Mouse (Mus musculus) testis, adult 2 months (tissue): Measurements from ENCODE around the gene Bcl2. TPM values are rescaled to one million over a fixed set of nuclear protein-coding genes. Genes with fewer than 3 reads are reported as not detected.
A peak's percentile ranks its signal among the peaks of the same experiment; 100 is the strongest.
"Not testable (repeated sequence)": the region's sequence is repeated elsewhere in the genome, so short reads cannot be mapped to it uniquely, and the experiment has no call there.

Experiments used
- H3K27ac ChIP-seq: fragments of 200-500 bp; 2 replicates; pipeline ENCODE4 v1.5.1; 2012; ENCODE audit warnings: low read depth, low read length; ENCODE audit not compliant: control insufficient read depth, insufficient read depth
- H3K27me3 ChIP-seq: fragments of 200-500 bp; 2 replicates; pipeline ENCODE4 v1.6.1; 2012; ENCODE audit warnings: mild to moderate bottlenecking, low read length, moderate library complexity; ENCODE audit not compliant: control insufficient read depth, insufficient read depth
- H3K36me3 ChIP-seq: fragments of 200-500 bp; 2 replicates; pipeline ENCODE4 v1.6.1; 2012; ENCODE audit warnings: mild to moderate bottlenecking, low read length; ENCODE audit not compliant: control insufficient read depth, insufficient read depth
- H3K4me1 ChIP-seq: fragments of 200-500 bp; 2 replicates; pipeline ENCODE4 v1.6.1; 2012; ENCODE audit warnings: low read length; ENCODE audit not compliant: control insufficient read depth, insufficient read depth
- H3K4me3 ChIP-seq: fragments of 200-500 bp; 2 replicates; pipeline ENCODE4 v1.5.1; 2012; ENCODE audit warnings: low read depth, mild to moderate bottlenecking, low read length, moderate library complexity, mixed read lengths; ENCODE audit not compliant: control insufficient read depth
- CTCF ChIP-seq: fragments of 200-500 bp; IDR thresholded peaks from 2 replicates; pipeline ENCODE4 v1.5.1; 2012; ENCODE audit warnings: low read depth, mild to moderate bottlenecking, inconsistent platforms, low read length, moderate library complexity; ENCODE audit not compliant: control insufficient read depth, insufficient read depth, insufficient replicate concordance
- POLR2A ChIP-seq: fragments of 200-500 bp; IDR thresholded peaks from 2 replicates; pipeline ENCODE4 v1.6.1; 2012; ENCODE audit warnings: low read depth, mild to moderate bottlenecking, inconsistent platforms, low read length, moderate library complexity; ENCODE audit not compliant: control insufficient read depth
- polyA plus RNA-seq: library from polyadenylated mRNA; depleted of rRNA; stranded (reverse); fragments of >200 nt; gene quantifications from 2 replicates; pipeline ENCODE4 v1.2.3, GENCODE M21; 2012

The Bcl2 gene
- polyA plus RNA-seq, 1 experiment, result 0.11 TPM

DNA sequence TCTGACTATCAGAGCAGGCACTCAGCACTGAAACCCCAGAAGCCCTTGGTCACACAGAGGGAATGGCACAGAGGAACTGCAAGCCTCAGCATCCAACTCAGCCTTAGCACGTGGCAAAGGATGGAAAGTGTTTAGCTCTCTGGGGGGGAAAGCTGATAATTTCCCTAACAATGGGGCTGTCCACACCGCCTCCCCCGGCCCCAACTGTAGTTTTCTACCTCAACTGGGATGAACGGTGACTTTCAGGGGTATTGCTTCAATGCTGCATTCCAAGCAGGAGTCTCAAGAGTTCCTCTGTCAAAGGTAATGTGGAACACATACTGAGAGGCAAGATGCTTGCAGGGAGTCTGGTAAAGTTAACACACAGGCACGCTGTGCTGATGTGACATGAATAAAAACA, 8.0 kb upstream of the Bcl2 start:
- H3K27me3 ChIP-seq, result no peaks in the 10 kb centered on the region
- no peaks in the 10 kb centered on the region for H3K4me1 ChIP-seq
- H3K27ac ChIP-seq, result no peak overlapping the region
- H3K4me3 ChIP-seq, result no peak overlapping the region
- H3K36me3 ChIP-seq, result no peaks in the 10 kb centered on the region
- no peak for TF ChIP-seq POLR2A

DNA sequence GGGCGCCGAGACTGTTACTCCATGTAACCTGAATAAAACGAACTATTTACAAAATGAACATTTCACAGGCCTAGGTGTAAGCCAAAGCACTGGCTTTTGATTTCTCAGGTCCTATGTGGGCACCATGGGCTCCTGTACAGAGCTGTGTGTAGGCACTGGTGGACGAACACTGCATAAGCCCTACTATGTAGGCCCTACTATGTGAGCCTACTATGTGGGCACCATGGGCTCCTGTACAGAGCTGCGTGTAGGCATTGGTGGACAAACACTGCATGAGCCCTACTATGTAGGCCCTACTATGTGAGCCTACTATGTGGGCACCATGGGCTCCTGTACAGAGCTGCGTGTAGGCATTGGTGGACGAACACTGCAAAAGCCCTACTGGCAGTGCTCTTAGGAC, 3.7 kb upstream of the Bcl2 start:
- H3K27me3 ChIP-seq, H3K4me3 ChIP-seq, H3K36me3 ChIP-seq, H3K27ac ChIP-seq, H3K4me1 ChIP-seq: not testable (repeated sequence)

DNA sequence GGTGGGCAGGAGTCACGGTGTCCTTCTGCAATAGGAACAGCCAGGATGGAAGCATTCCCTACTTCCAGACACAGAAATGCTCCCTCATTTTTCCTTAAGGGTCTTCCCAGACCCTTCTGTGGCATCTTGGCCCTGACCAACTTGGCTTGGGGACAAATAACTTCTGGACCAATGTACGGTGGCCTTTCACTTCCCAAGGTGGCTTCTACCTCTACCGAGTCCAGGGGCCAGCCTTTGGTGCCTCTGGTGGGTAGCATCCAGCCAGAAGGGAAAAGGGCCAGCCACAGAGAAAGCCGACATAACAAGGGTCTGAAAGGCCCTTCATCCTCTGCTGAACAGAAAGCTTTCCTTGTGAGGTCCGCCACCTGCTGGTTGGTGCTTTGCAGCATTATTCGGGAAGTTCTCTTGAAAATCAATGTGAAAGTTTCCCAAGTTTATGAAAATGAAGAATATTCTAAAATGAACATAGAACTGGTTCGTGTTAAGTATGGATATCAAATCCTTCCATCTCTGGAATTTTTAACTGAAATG, 3.1 kb upstream of the Bcl2 start:
- Histone ChIP-seq H3K4me3 (no peak overlapping the region), H3K36me3 (no peaks in the 10 kb centered on the region), H3K27me3 (no peaks in the 10 kb centered on the region; the same call in 1 of the 2 replicates), H3K27ac (no peak overlapping the region), H3K4me1 (peaks cover 8% of the 10 kb centered on the region)
- no peak for TF ChIP-seq POLR2A
- TF ChIP-seq CTCF, result peak; percentile 22; the same call in 1 of the 2 replicates

DNA sequence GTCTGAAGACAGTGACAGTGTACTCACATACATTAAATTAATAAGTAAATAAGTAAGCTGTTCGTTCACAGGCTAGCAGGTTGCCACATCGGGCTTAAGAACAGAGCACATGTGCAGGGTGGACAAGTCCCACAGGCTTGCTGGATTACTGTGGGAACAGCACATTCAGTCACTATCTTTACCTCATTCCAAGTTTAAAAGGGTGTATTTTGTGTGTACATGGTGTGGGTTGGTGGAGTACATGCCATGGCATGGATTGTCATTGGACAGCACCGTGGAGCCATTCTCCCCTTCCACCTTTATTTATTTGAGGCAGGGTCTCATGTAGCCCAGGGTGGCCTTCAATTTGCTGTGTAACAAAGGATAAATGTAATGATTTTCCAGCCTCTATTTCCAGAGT, 2.1 kb upstream of the Bcl2 start:
- H3K4me3 ChIP-seq, result no peak overlapping the region
- no peaks in the 10 kb centered on the region for H3K36me3 ChIP-seq
- no peaks in the 10 kb centered on the region; the same call in 1 of the 2 replicates for H3K27me3 ChIP-seq
- no peak overlapping the region for H3K27ac ChIP-seq
- H3K4me1 ChIP-seq, result peaks cover 8% of the 10 kb centered on the region
- no peak for TF ChIP-seq POLR2A

DNA sequence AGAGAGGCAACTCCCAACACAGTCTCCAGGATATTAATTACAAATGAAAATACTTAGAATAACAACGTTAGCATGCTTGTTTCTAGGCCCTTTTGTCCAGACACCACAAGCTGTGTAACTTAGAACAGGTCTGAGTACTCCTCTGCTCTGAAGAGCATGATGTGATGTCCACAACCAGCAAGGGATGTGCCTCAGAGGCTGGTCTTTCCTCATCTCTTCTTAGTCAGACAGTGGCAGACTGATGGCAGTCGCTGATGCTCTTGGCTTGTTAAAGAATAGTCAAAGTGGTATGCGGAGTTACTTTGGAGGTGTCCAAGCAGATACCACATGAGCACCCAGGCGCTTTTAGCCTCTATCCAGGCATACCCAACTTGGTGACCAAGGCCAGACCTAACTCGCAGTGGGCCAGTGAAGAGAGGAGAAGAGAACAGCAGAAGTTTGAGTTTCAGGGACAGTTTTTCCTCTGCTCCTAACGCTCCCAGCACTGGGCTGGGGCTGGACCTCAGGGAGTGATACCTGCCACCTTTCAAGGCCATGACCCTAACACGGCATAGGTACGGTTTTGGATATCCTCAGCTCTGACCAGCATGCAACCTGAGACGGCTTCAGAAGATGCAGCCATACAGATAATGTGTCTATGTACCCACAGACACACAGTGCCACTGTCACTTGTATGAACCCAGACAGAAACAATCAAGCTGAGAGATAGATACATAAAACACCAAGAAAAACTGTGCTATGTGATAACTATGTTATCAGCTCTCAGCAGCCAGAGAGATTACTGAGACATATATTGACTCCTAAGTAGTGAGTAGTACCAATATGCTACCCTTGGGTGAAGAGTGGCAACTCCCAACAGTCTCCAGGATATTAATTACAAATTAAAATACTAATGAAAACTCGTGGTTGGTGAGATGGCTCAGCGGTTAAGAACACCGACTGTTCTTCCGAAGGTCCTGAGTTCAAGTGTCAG, 1.3 kb upstream of the Bcl2 start:
- TF ChIP-seq CTCF (no peak), POLR2A (no peak)
- Histone ChIP-seq H3K27ac (no peak overlapping the region), H3K27me3 (no peaks in the 10 kb centered on the region; the same call in 1 of the 2 replicates), H3K4me3 (no peak overlapping the region), H3K4me1 (peaks cover 8% of the 10 kb centered on the region), H3K36me3 (no peaks in the 10 kb centered on the region)

DNA sequence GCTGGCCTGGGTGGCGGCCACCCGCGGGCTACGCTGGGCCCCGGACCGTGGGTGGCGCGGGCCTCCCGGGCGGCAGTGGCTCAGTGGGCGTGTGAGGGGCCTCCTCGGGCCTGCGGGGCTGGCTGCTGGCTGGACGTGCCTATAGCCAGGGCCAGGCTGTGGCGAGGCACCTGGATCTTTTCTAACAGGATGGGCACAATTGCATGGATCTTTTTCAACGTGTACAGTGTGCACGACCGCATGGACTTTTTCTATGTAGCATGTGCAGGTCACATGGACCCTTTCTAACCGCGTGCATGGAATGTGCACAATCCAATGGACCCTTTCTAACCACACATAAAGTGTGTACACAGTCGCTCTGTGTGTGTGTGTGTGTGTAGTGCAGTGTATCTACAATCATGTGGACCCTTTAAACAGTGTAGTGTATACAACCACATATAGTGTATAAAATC, 482 bp upstream of the Bcl2 start:
- Histone ChIP-seq H3K36me3 (no peaks in the 10 kb centered on the region), H3K27ac (no peak overlapping the region), H3K27me3 (no peaks in the 10 kb centered on the region; the same call in 1 of the 2 replicates), H3K4me3 (peak overlapping the region; percentile 50), H3K4me1 (peaks cover 8% of the 10 kb centered on the region)
- no peak for TF ChIP-seq POLR2A
- TF ChIP-seq CTCF, result no peak

DNA sequence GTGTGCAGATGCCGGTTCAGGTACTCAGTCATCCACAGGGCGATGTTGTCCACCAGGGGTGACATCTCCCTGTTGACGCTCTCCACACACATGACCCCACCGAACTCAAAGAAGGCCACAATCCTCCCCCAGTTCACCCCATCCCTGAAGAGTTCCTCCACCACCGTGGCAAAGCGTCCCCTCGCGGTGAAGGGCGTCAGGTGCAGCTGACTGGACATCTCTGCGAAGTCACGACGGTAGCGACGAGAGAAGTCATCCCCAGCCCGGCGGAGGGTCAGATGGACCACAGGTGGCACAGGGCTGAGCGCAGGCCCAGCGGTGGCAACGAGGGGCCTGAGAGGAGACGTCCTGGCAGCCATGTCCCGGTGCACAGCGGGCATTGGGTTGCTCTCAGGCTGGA, 1.7 kb downstream of the Bcl2 start:
- Histone ChIP-seq H3K4me3 (peak overlapping the region; percentile 50), H3K36me3 (no peaks in the 10 kb centered on the region), H3K27ac (no peak overlapping the region), H3K27me3 (no peaks in the 10 kb centered on the region; the same call in 1 of the 2 replicates), H3K4me1 (peaks cover 8% of the 10 kb centered on the region)
- TF ChIP-seq POLR2A, result no peak
- peak; percentile 72; the same call in 1 of the 2 replicates for TF ChIP-seq CTCF
